Mouse (Mus musculus): ENCODE results near the gene Tmco5.

DNA sequence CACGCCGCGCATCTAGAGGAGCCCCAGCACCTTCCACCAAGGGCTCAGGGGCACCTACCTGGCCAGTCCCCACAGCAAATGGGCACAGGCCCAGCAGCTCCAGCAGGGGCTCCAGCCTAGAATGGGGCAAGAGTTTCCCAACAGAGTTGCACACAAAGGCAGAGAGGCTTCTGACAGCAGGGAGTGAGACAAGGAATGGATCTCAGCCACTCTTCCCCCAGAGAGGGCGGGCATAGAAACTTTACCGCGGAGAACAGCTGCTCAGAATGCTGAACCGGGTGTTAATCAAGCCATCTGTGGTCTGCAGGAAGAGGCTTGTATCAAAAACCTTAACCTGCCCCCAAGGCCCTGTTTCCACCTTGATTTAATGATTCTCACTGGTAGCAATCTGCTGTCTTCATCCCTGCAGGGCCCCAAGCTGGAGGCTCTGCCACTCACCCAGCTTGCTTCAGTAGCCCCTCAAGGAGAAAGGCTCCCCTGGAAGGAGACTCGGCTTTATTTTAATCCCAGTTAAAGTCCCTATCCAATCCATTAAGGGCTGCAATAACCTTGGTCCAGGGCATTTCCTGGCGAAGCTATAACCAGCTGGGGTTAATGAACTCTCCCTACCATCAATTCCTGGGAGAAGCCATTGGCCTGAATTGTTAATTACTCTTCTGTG, 1.4 kb upstream of the Tmco5 start:
- no peak for TF ChIP-seq POLR2A (IDR thresholded peaks at IDR 0.05; ENCODE audit: control insufficient read depth, extremely low read depth, insufficient read depth, low read length, poor library complexity)
- no peak for TF ChIP-seq CTCF (IDR thresholded peaks at IDR 0.05; ENCODE audit: borderline replicate concordance, control insufficient read depth, extremely low read depth, insufficient read depth, low read length, poor library complexity)
